Mouse (Mus musculus) cerebellum, postnatal 36 days (tissue): ENCODE results near the gene H2-Q7.
"Not testable (repeated sequence)": the region's sequence is repeated elsewhere in the genome, so short reads cannot be mapped to it uniquely, and the experiment has no call there.

Experiments used
- DNase-seq, 2 experiments: peaks; one replicate each; pipeline ENCODE4 v3.0.0; 2021 to 2022; ENCODE audit warnings: mixed read lengths in 2 of 2

Gene H2-Q7

GRCm38 (mm10) chr17:35437386-35437936 is 1.5 kb upstream of the H2-Q7 start:
- DNase-seq: not testable (repeated sequence)

- not testable (repeated sequence) for DNase-seq
Observed at GRCm38 (mm10) chr17:35438395-35438794, 560 bp upstream of the H2-Q7 start.

GRCm38 (mm10) chr17:35439295-35439747 is 366 bp downstream of the H2-Q7 start:
- DNase-seq: not testable (repeated sequence)

GRCm38 (mm10) chr17:35439925-35440645 is 1.1 kb downstream of the H2-Q7 start:
- DNase-seq: not testable (repeated sequence)

- DNase-seq: not testable (repeated sequence)
Observed at GRCm38 (mm10) chr17:35442376-35442775, 3.4 kb downstream of the H2-Q7 start.

- DNase-seq: not testable (repeated sequence)
Observed at GRCm38 (mm10) chr17:35444510-35444909, 5.6 kb downstream of the H2-Q7 start.

- DNase-seq: not testable (repeated sequence)
Observed at GRCm38 (mm10) chr17:35458247-35458646, 19.3 kb downstream of the H2-Q7 start.

GRCm38 (mm10) chr17:35460513-35461341 is 21.8 kb downstream of the H2-Q7 start:
- not testable (repeated sequence) for DNase-seq

GRCm38 (mm10) chr17:35465651-35466050 is 26.7 kb downstream of the H2-Q7 start:
- not testable (repeated sequence) for DNase-seq

- not testable (repeated sequence) for DNase-seq
Observed at GRCm38 (mm10) chr17:35468936-35469335, 30.0 kb downstream of the H2-Q7 start.

- DNase-seq: no peak
Observed at GRCm38 (mm10) chr17:35469842-35470751, 31.1 kb downstream of the H2-Q7 start, which contains the start of gene H2-Q10. Gene H2-Q10, plus strand, starts transcription at chr17:35470089.

GRCm38 (mm10) chr17:35484066-35484465 is 45.1 kb downstream of the H2-Q7 start:
- peak; percentile 56 to 60 for DNase-seq

GRCm38 (mm10) chr17:35485702-35486101 is 46.7 kb downstream of the H2-Q7 start:
- DNase-seq: no peak

- DNase-seq: no peak
Observed at GRCm38 (mm10) chr17:35486726-35487125, 47.8 kb downstream of the H2-Q7 start.

- no peak for DNase-seq
Observed at GRCm38 (mm10) chr17:35488041-35488440, 49.1 kb downstream of the H2-Q7 start.

GRCm38 (mm10) chr17:35490320-35490719 is 51.4 kb downstream of the H2-Q7 start:
- no peak for DNase-seq
